Mouse (Mus musculus): ENCODE results near the gene Alx3.

Alx3 gene

GRCm38 (mm10) chr3:107594662-107595263 is at the start of gene Alx3:
Gene Alx3 (plus strand): TSS chr3:107595031.
- DNase-seq (ENCODE audit: low spot score): no peak

GRCm38 (mm10) chr3:107545278-107545677 is 49.6 kb upstream of the Alx3 start:
- DNase-seq (ENCODE audit: low spot score): no peak

- DNase-seq (ENCODE audit: low spot score): no peak
These were observed 49.0 kb upstream of the Alx3 start for GRCm38 (mm10) chr3:107545716-107546412.

GRCm38 (mm10) chr3:107546956-107547355 is 47.9 kb upstream of the Alx3 start:
- no peak for DNase-seq (ENCODE audit: low spot score)

GRCm38 (mm10) chr3:107550409-107551049 is 44.3 kb upstream of the Alx3 start:
- peak; percentile 71 for DNase-seq (ENCODE audit: low spot score)

- no peak for DNase-seq (ENCODE audit: low spot score)
These were observed 40.0 kb upstream of the Alx3 start, which contains the start of gene Ubl4b for GRCm38 (mm10) chr3:107554842-107555241. Gene Ubl4b (minus strand): TSS chr3:107555073.

- no peak for DNase-seq (ENCODE audit: low spot score)
These were observed 36.1 kb upstream of the Alx3 start for GRCm38 (mm10) chr3:107558740-107559139.

- DNase-seq (ENCODE audit: low spot score): peak; percentile 56
These were observed 35.6 kb upstream of the Alx3 start for GRCm38 (mm10) chr3:107559183-107559582.

- DNase-seq (ENCODE audit: low spot score): no peak
These were observed 32.7 kb upstream of the Alx3 start for GRCm38 (mm10) chr3:107562104-107562503.

- DNase-seq (ENCODE audit: low spot score): no peak
These were observed 32.2 kb upstream of the Alx3 start for GRCm38 (mm10) chr3:107562591-107562990.

- no peak for DNase-seq (ENCODE audit: low spot score)
These were observed 31.0 kb upstream of the Alx3 start for GRCm38 (mm10) chr3:107563880-107564279.

- DNase-seq (ENCODE audit: low spot score): no peak
These were observed 29.5 kb upstream of the Alx3 start for GRCm38 (mm10) chr3:107565331-107565730.

GRCm38 (mm10) chr3:107567766-107568165 is 27.1 kb upstream of the Alx3 start:
- no peak for DNase-seq (ENCODE audit: low spot score)

GRCm38 (mm10) chr3:107568721-107569120 is 26.1 kb upstream of the Alx3 start:
- no peak for DNase-seq (ENCODE audit: low spot score)

- DNase-seq (ENCODE audit: low spot score): no peak
These were observed 23.6 kb upstream of the Alx3 start for GRCm38 (mm10) chr3:107571205-107571604.

GRCm38 (mm10) chr3:107576807-107577206 is 18.0 kb upstream of the Alx3 start:
- DNase-seq (ENCODE audit: low spot score): no peak

- no peak for DNase-seq (ENCODE audit: low spot score)
These were observed 16.9 kb upstream of the Alx3 start for GRCm38 (mm10) chr3:107577810-107578390.

- peak; percentile 82 for DNase-seq (ENCODE audit: low spot score)
These were observed 15.4 kb upstream of the Alx3 start for GRCm38 (mm10) chr3:107579466-107579865.

GRCm38 (mm10) chr3:107581103-107582010 is 13.5 kb upstream of the Alx3 start:
- no peak for DNase-seq (ENCODE audit: low spot score)

- DNase-seq (ENCODE audit: low spot score): no peak
These were observed 12.5 kb upstream of the Alx3 start for GRCm38 (mm10) chr3:107582130-107582874.
